Mouse (Mus musculus): ENCODE data around the gene Acot12. TPM values are rescaled to one million over a fixed set of nuclear protein-coding genes. Genes with fewer than 3 reads are reported as not detected.

Gene Acot12
- polyA plus RNA-seq, 1 experiment from 2014 or later, result not detected

DNA sequence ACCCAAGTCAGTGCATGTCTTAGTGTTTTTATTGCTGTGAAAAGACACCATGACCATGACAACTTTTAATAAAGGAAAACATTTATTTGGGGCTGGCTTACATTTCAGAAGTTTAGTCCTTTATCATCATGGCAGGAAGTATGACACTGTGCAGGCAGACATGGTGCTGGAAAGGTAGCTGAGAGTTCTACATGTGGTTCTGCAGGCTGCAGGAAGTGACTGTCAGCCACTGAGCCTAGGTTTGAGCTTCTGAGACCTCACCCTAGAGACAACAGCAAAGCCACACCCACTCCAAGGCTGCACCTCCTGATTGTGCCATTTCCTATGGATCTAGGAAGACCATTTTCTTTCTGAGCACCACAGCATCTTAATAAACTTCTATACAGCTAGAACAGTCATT, 86.6 kb downstream of the Acot12 start:
- no peaks in the 10 kb centered on the region for H3K27me3 ChIP-seq (replicated peaks; ENCODE audit: insufficient read depth, low read length)
- no peaks in the 10 kb centered on the region for H3K36me3 ChIP-seq (ENCODE audit: insufficient read depth, low read length)
- no peaks in the 10 kb centered on the region for H3K4me1 ChIP-seq (ENCODE audit: insufficient read depth, low read depth, low read length)
- no peak for TF ChIP-seq EP300 (IDR thresholded peaks at IDR 0.05)
- no peak for TF ChIP-seq CTCF (IDR thresholded peaks at IDR 0.05)
- DNase-seq (ENCODE audit: low spot score), result no peak
- H3K9me3 ChIP-seq (ENCODE audit: low read length), result no peaks in the 10 kb centered on the region
- H3K4me2 ChIP-seq (replicated peaks; ENCODE audit: low read depth, low read length), result no peak overlapping the region
- no peak for ATAC-seq
- no peak overlapping the region for H3K4me3 ChIP-seq (ENCODE audit: low read depth, low read length)
- no peak overlapping the region for H3K9ac ChIP-seq (replicated peaks; ENCODE audit: low read depth)
- no peak overlapping the region for H3K27ac ChIP-seq (ENCODE audit: low read length)

Small RNA genes lying within 50 kb of the gene (microRNA-seq; reads per million reads assigned to microRNA genes)
- not detected for gene Gm27656

Other genes with a start within 250 kb of the Acot12 start
- 22.3 and 23.9 TPM in 2 replicates for gene Zcchc9, start 66.2 kb downstream of the Acot12 start, polyA plus RNA-seq (2015; fragmentation: Nextera tagmentation; extraction: Ambion mirVana)
- gene Ckmt2, start 135.4 kb downstream of the Acot12 start, polyA plus RNA-seq (2015; fragmentation: Nextera tagmentation; extraction: Ambion mirVana), result 0.20 and 0.44 TPM in 2 replicates